Mouse (Mus musculus) liver, embryonic 11.5 days (tissue): ENCODE results near the gene Sytl2. TPM values are rescaled to one million over a fixed set of nuclear protein-coding genes. Genes with fewer than 3 reads are reported as not detected.

Source experiments
- ATAC-seq: fragments of 200-750 bp; cut with Nextera tagmentation; replicated peaks from 2 replicates; pipeline ENCODE4 v1.8.0; 2017; ENCODE audit warnings: moderate number of reproducible peaks, mild to moderate bottlenecking, moderate TSS enrichment, moderate library complexity; ENCODE audit not compliant: low FRiP score
- DNase-seq: peaks from one replicate; pipeline ENCODE4 v3.0.0-alpha.2; 2017; ENCODE audit warnings: low spot score
- H3K27ac ChIP-seq: fragments of 300-500 bp; sonication (generic); 2 replicates; pipeline ENCODE4 v1.5.1; 2014; ENCODE audit warnings: mild to moderate bottlenecking, low read depth, low read length, control low read depth
- H3K27me3 ChIP-seq: fragments of 300-500 bp; sonication (generic); replicated peaks from 2 replicates; pipeline ENCODE4 v1.6.1; 2014; ENCODE audit warnings: low read length, mixed read lengths; ENCODE audit not compliant: control insufficient read depth, insufficient read depth
- H3K36me3 ChIP-seq: fragments of 300-500 bp; sonication (generic); 2 replicates; pipeline ENCODE4 v1.6.1; 2014; ENCODE audit warnings: mild to moderate bottlenecking, low read length, moderate library complexity, mixed read lengths; ENCODE audit not compliant: control insufficient read depth, insufficient read depth
- H3K4me1 ChIP-seq: fragments of 300-500 bp; sonication (generic); replicated peaks from 2 replicates; pipeline ENCODE4 v1.6.1; 2014; ENCODE audit warnings: low read length, mixed read lengths; ENCODE audit not compliant: control insufficient read depth, insufficient read depth
- H3K4me2 ChIP-seq: fragments of 300-500 bp; sonication (generic); 2 replicates; pipeline ENCODE4 v1.6.1; 2014; ENCODE audit warnings: mild to moderate bottlenecking, control low read depth, moderate library complexity
- H3K4me3 ChIP-seq: fragments of 300-500 bp; sonication (generic); 2 replicates; pipeline ENCODE4 v1.5.1; 2014; ENCODE audit warnings: low read depth, low read length, control low read depth
- H3K9ac ChIP-seq: fragments of 300-500 bp; sonication (generic); 2 replicates; pipeline ENCODE4 v1.6.1; 2014; ENCODE audit warnings: low read depth, low read length, control low read depth
- H3K9me3 ChIP-seq: fragments of 300-500 bp; sonication (generic); 2 replicates; pipeline ENCODE4 v1.6.1; 2016; ENCODE audit warnings: low read length, inconsistent platforms, mixed read lengths; ENCODE audit not compliant: control insufficient read depth
- WGBS: fragments of 180-500 bp; shearing (Covaris S2); extraction: QIAGEN DNeasy Blood & Tissue Kit; methylation state at CpG from one replicate; pipeline ENCODE4 v1.1.7; 2014; 5-methylcytosine and 5-hydroxymethylcytosine counted together
- polyA plus RNA-seq: library from polyadenylated mRNA; unstranded; fragments of >200 nt; fragmentation: Nextera tagmentation; extraction: Ambion mirVana; gene quantifications from 2 replicates; pipeline ENCODE4 v1.2.1, GENCODE M21; 2014

Gene Sytl2
- polyA plus RNA-seq, 1 experiment from 2014 or later, result 1.9 TPM

- Histone ChIP-seq H3K4me2 (no peak overlapping the region), H3K9me3 (no peaks in the 10 kb centered on the region), H3K27me3 (no peaks in the 10 kb centered on the region), H3K27ac (no peak overlapping the region), H3K4me1 (no peaks in the 10 kb centered on the region), H3K36me3 (no peaks in the 10 kb centered on the region), H3K9ac (no peak overlapping the region), H3K4me3 (no peak overlapping the region)
- ATAC-seq (no peak), DNase-seq (no peak)
- WGBS, result 78% methylated on average over 5 of the region's 5 CpGs
Observed at GRCm38 (mm10) chr7:90347779-90348437, 45.9 kb downstream of the Sytl2 start.

- Histone ChIP-seq H3K9ac (no peak overlapping the region), H3K9me3 (no peaks in the 10 kb centered on the region), H3K4me1 (no peaks in the 10 kb centered on the region), H3K27ac (no peak overlapping the region), H3K4me3 (no peak overlapping the region), H3K27me3 (no peaks in the 10 kb centered on the region), H3K36me3 (no peaks in the 10 kb centered on the region), H3K4me2 (no peak overlapping the region)
- DNase-seq, result no peak
- ATAC-seq, result no peak
- 43% methylated on average over 5 of the region's 5 CpGs for WGBS
Observed at GRCm38 (mm10) chr7:90349014-90349413, 47.0 kb downstream of the Sytl2 start.

GRCm38 (mm10) chr7:90352183-90352582 is 50.1 kb downstream of the Sytl2 start:
- Histone ChIP-seq H3K27me3 (no peaks in the 10 kb centered on the region), H3K27ac (no peak overlapping the region), H3K4me3 (no peak overlapping the region), H3K9ac (no peak overlapping the region), H3K4me1 (no peaks in the 10 kb centered on the region), H3K36me3 (no peaks in the 10 kb centered on the region), H3K9me3 (no peaks in the 10 kb centered on the region), H3K4me2 (no peak overlapping the region)
- ATAC-seq (no peak), DNase-seq (no peak)
- WGBS, result 70% methylated on average over 3 of the region's 3 CpGs

- Histone ChIP-seq H3K36me3 (no peaks in the 10 kb centered on the region), H3K9me3 (no peaks in the 10 kb centered on the region), H3K27me3 (no peaks in the 10 kb centered on the region), H3K9ac (no peak overlapping the region), H3K27ac (no peak overlapping the region), H3K4me3 (no peak overlapping the region), H3K4me2 (no peak overlapping the region), H3K4me1 (no peaks in the 10 kb centered on the region)
- no peak for ATAC-seq
- 59% methylated on average over 12 of the region's 12 CpGs for WGBS
- no peak for DNase-seq
Observed at GRCm38 (mm10) chr7:90353488-90354228, 51.6 kb downstream of the Sytl2 start.

GRCm38 (mm10) chr7:90354229-90354604 is 52.2 kb downstream of the Sytl2 start:
- no peaks in the 10 kb centered on the region for H3K9me3 ChIP-seq
- DNase-seq (no peak), ATAC-seq (no peak)
- 81% methylated on average over 2 of the region's 2 CpGs for WGBS
- no peaks in the 10 kb centered on the region for H3K27me3 ChIP-seq
- H3K4me1 ChIP-seq, result no peaks in the 10 kb centered on the region
- no peak overlapping the region for H3K9ac ChIP-seq
- no peak overlapping the region for H3K4me3 ChIP-seq
- H3K4me2 ChIP-seq, result no peak overlapping the region
- no peaks in the 10 kb centered on the region for H3K36me3 ChIP-seq
- H3K27ac ChIP-seq, result no peak overlapping the region

GRCm38 (mm10) chr7:90355454-90355853 is 53.4 kb downstream of the Sytl2 start:
- 68% methylated on average over 3 of the region's 3 CpGs for WGBS
- ATAC-seq, result no peak
- no peak overlapping the region for H3K4me2 ChIP-seq
- H3K4me3 ChIP-seq, result no peak overlapping the region
- no peak overlapping the region for H3K9ac ChIP-seq
- no peaks in the 10 kb centered on the region for H3K9me3 ChIP-seq
- DNase-seq, result no peak
- H3K36me3 ChIP-seq, result no peaks in the 10 kb centered on the region
- no peaks in the 10 kb centered on the region for H3K27me3 ChIP-seq
- no peaks in the 10 kb centered on the region for H3K4me1 ChIP-seq
- no peak overlapping the region for H3K27ac ChIP-seq

- ATAC-seq, result no peak
- no peaks in the 10 kb centered on the region for H3K36me3 ChIP-seq
- no peak overlapping the region for H3K27ac ChIP-seq
- no peaks in the 10 kb centered on the region for H3K27me3 ChIP-seq
- H3K9ac ChIP-seq, result no peak overlapping the region
- H3K4me2 ChIP-seq, result no peak overlapping the region
- no peak overlapping the region for H3K4me3 ChIP-seq
- H3K4me1 ChIP-seq, result no peaks in the 10 kb centered on the region
- 69% methylated on average over 2 of the region's 2 CpGs for WGBS
- H3K9me3 ChIP-seq, result no peaks in the 10 kb centered on the region
- DNase-seq, result no peak
Observed at GRCm38 (mm10) chr7:90355995-90356394, 53.9 kb downstream of the Sytl2 start.

- H3K4me1 ChIP-seq, result no peaks in the 10 kb centered on the region; the same call in 1 of the 2 replicates
- H3K4me2 ChIP-seq, result no peak overlapping the region
- DNase-seq (no peak), ATAC-seq (no peak)
- no peaks in the 10 kb centered on the region for H3K9me3 ChIP-seq
- H3K27me3 ChIP-seq, result no peaks in the 10 kb centered on the region
- H3K36me3 ChIP-seq, result no peaks in the 10 kb centered on the region
- no peak overlapping the region for H3K4me3 ChIP-seq
- whole genome bisulfite sequencing, result 44% methylated on average over 7 of the region's 7 CpGs
- H3K9ac ChIP-seq, result no peak overlapping the region
- H3K27ac ChIP-seq, result no peak overlapping the region
Observed at GRCm38 (mm10) chr7:90362788-90363187, 60.7 kb downstream of the Sytl2 start.
